Mouse (Mus musculus) pancreas, adult 10 weeks (tissue): ENCODE measurements around the gene Slco1a6. TPM values are rescaled to one million over a fixed set of nuclear protein-coding genes. Genes with fewer than 3 reads are reported as not detected.

Experiments
- polyA plus RNA-seq: library from polyadenylated mRNA; stranded (reverse); fragments of 350-450 nt; fragmentation: Illumina TruSeq; extraction: RNeasy Lipid Tissue Mini Kit (QIAGEN cat#74804); gene quantifications from one replicate; pipeline ENCODE4 v1.2.3, GENCODE M21; 2015; ENCODE audit warnings: low read depth, low replicate concordance; ENCODE audit not compliant: insufficient read depth

Slco1a6 gene
- 1.0 TPM for polyA plus RNA-seq

GRCm38 (mm10) chr6:142208421-142208820, at the start of gene Slco1a6:
Gene Slco1a6, minus strand, starts transcription at chr6:142208521.

Other genes starting within 250 kb of the Slco1a6 start
- gene Gm6614, start 197.1 kb downstream of the Slco1a6 start, polyA plus RNA-seq, result not detected
- 1,565 TPM for gene Iapp, start 89.9 kb upstream of the Slco1a6 start, polyA plus RNA-seq
- not detected for gene Slco1a5, start 114.5 kb upstream of the Slco1a6 start, polyA plus RNA-seq
- 4.0 TPM for gene Pyroxd1, start 137.1 kb upstream of the Slco1a6 start, polyA plus RNA-seq
- 7.6 TPM for gene Recql, start 178.6 kb upstream of the Slco1a6 start, polyA plus RNA-seq
- 8.5 TPM for gene Golt1b, start 178.7 kb upstream of the Slco1a6 start, polyA plus RNA-seq
- 1.8 TPM for gene Spx, start 204.9 kb upstream of the Slco1a6 start, polyA plus RNA-seq